Mouse (Mus musculus): ENCODE results near the gene Defa35. TPM values are rescaled to one million over a fixed set of nuclear protein-coding genes. Genes with fewer than 3 reads are reported as not detected.
"Not testable (repeated sequence)": the region's sequence is repeated elsewhere in the genome, so short reads cannot be mapped to it uniquely, and the experiment has no call there.

Defa35 gene
- not detected in 2 replicates for polyA plus RNA-seq (2012; rRNA removed)

- 90% methylated on average over 1 of the region's 1 CpGs for WGBS
- H3K4me3 ChIP-seq (replicated peaks; ENCODE audit: extremely low read depth, low read depth, low read length); H3K4me1 ChIP-seq (ENCODE audit: control insufficient read depth, insufficient read depth, low read length); DNase-seq: not testable (repeated sequence)
Observed at GRCm38 (mm10) chr8:21064738-21065137, at the start of gene Defa35. Defa35 (plus strand) TSS chr8:21065038.

- H3K4me3 ChIP-seq (replicated peaks; ENCODE audit: extremely low read depth, low read depth, low read length); H3K4me1 ChIP-seq (ENCODE audit: control insufficient read depth, insufficient read depth, low read length); DNase-seq: not testable (repeated sequence)
- WGBS = no CpG with 5 or more reads among the region's 1 CpGs
Observed at GRCm38 (mm10) chr8:21025245-21025644, 39.6 kb upstream of the Defa35 start, which contains the start of gene Defa21. Defa21 (plus strand) TSS chr8:21025545.

GRCm38 (mm10) chr8:21054747-21055146 lies 10.1 kb upstream of the Defa35 start, which contains the start of gene Defa23:
Defa23 (plus strand) TSS chr8:21055047.
- not testable (repeated sequence) for H3K4me3 ChIP-seq (replicated peaks; ENCODE audit: extremely low read depth, low read depth, low read length); DNase-seq; H3K4me1 ChIP-seq (ENCODE audit: control insufficient read depth, insufficient read depth, low read length)
- WGBS = no CpG with 5 or more reads among the region's 1 CpGs

DNA sequence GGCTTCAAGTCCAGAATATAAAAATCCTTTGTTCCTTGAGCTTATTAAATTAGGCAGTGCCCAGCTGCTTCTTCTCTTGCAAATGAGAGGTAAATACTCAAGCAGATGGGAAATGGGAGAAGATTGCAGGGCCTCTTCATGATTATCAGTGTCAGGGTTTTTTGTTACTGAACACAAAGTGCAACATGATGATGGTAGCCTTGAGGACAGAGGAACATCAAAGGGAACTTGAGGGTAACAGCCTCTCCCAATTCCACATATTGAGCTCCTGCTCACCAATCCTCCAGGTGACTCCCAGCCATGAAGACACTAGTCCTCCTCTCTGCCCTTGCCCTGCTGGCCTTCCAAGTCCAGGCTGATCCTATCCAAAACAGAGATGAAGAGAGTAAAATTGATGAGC lies 19.3 kb downstream of the Defa35 start, which contains the start of gene Defa25:
Gene Defa25, plus strand, starts transcription at position 301 of the 400 bp plus-strand sequence.
- not testable (repeated sequence) for DNase-seq; H3K4me1 ChIP-seq (ENCODE audit: control insufficient read depth, insufficient read depth, low read length); H3K4me3 ChIP-seq (replicated peaks; ENCODE audit: extremely low read depth, low read depth, low read length)

DNA sequence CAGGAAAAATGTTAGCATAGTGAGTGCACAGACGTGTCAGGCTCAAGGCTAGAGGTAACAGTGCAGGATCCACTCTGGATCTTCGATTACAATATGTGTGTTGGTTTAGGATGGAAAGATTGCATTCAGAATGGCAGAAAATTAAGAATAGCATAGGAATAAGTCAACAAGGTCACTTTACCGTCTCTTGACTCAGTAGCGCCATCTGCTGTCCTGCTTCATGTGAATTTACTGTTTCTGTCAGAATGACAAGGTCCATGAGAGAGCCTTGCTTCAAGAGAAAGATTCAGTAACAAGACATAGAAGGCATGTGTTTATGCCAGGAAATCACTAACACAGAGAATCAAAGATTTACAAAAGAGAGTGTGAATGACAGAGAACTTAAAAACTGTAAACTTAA lies 28.3 kb downstream of the Defa35 start:
- WGBS = 39% methylated on average over 4 of the region's 4 CpGs
- H3K4me1 ChIP-seq (ENCODE audit: control insufficient read depth, insufficient read depth, low read length) = no peaks in the 10 kb centered on the region
- H3K4me3 ChIP-seq (replicated peaks; ENCODE audit: extremely low read depth, low read depth, low read length) = no peak overlapping the region
- no peak for DNase-seq
- TF ChIP-seq CTCF (IDR thresholded peaks at IDR 0.05; ENCODE audit: insufficient read depth, low read length) (no peak), POLR2A (IDR thresholded peaks at IDR 0.05; ENCODE audit: borderline replicate concordance, extremely low read depth, low read depth, low read length) (no peak)

GRCm38 (mm10) chr8:21095950-21096349 lies 31.1 kb downstream of the Defa35 start, which contains the start of gene Gm14851:
Gm14851 (minus strand) TSS chr8:21096050.
- WGBS = 100% methylated on average over 1 of the region's 2 CpGs
- not testable (repeated sequence) for DNase-seq; H3K4me3 ChIP-seq (replicated peaks; ENCODE audit: extremely low read depth, low read depth, low read length); H3K4me1 ChIP-seq (ENCODE audit: control insufficient read depth, insufficient read depth, low read length)

Other genes with a start within 250 kb of the Defa35 start
- gene Defb33, start 172.4 kb upstream of the Defa35 start, polyA plus RNA-seq (2012; rRNA removed) = not detected in 2 replicates
- gene Gm15056, start 162.4 kb upstream of the Defa35 start, polyA plus RNA-seq (2012; rRNA removed) = not detected in 2 replicates
- gene Gm6040, start 143.0 kb upstream of the Defa35 start, polyA plus RNA-seq (2012; rRNA removed) = not detected in 2 replicates
- not detected in 2 replicates for gene AY761185, start 120.3 kb upstream of the Defa35 start, polyA plus RNA-seq (2012; rRNA removed)
- not detected in 2 replicates for gene Defa21, start 39.5 kb upstream of the Defa35 start, polyA plus RNA-seq (2012; rRNA removed)
- not detected in 2 replicates for gene Defa23, start 10.0 kb upstream of the Defa35 start, polyA plus RNA-seq (2012; rRNA removed)
- not detected in 2 replicates for gene Defa25, start 19.4 kb downstream of the Defa35 start, polyA plus RNA-seq (2012; rRNA removed)
- not detected in 2 replicates for gene Gm14851, start 31.0 kb downstream of the Defa35 start, polyA plus RNA-seq (2012; rRNA removed)
- gene Defa30, start 69.6 kb downstream of the Defa35 start, polyA plus RNA-seq (2012; rRNA removed) = not detected in 2 replicates
- gene Defa22, start 97.2 kb downstream of the Defa35 start, polyA plus RNA-seq (2012; rRNA removed) = not detected in 2 replicates
- not detected in 2 replicates for gene Defa31, start 126.6 kb downstream of the Defa35 start, polyA plus RNA-seq (2012; rRNA removed)
- gene Gm15293, start 136.5 kb downstream of the Defa35 start, polyA plus RNA-seq (2012; rRNA removed) = not detected in 2 replicates
- gene Gm15292, start 184.7 kb downstream of the Defa35 start, polyA plus RNA-seq (2012; rRNA removed) = not detected in 2 replicates